Mouse (Mus musculus) layer of hippocampus, postnatal 10 days (tissue): ENCODE data around the gene Plcb1. TPM values are rescaled to one million over a fixed set of nuclear protein-coding genes. Genes with fewer than 3 reads are reported as not detected.

Experiments used
- DNase-seq, 2 experiments: peaks; one replicate each; pipeline ENCODE4 v3.0.0; 2021; ENCODE audit warnings: low spot score in 2 of 2
- long read RNA-seq: library from polyadenylated mRNA; stranded (forward); transcript quantifications from one replicate; pipeline ENCODE4 v2.0.0, GENCODE M21; 2023
- total RNA-seq, 2 experiments: library from RNA; stranded (reverse); gene quantifications; 2 replicates each; pipeline ENCODE4 v1.2.3; 2021

The Plcb1 gene
- 100 to 1,000 TPM in 1 of 2 experiments, 10 to 100 TPM in 1; 98.5 to 100 TPM for total RNA-seq
- long read RNA-seq, partial matches to known transcripts: 7 of 20 reads
- long read RNA-seq, other reads (novel, unspliced or antisense): 13 of 20 reads

DNA sequence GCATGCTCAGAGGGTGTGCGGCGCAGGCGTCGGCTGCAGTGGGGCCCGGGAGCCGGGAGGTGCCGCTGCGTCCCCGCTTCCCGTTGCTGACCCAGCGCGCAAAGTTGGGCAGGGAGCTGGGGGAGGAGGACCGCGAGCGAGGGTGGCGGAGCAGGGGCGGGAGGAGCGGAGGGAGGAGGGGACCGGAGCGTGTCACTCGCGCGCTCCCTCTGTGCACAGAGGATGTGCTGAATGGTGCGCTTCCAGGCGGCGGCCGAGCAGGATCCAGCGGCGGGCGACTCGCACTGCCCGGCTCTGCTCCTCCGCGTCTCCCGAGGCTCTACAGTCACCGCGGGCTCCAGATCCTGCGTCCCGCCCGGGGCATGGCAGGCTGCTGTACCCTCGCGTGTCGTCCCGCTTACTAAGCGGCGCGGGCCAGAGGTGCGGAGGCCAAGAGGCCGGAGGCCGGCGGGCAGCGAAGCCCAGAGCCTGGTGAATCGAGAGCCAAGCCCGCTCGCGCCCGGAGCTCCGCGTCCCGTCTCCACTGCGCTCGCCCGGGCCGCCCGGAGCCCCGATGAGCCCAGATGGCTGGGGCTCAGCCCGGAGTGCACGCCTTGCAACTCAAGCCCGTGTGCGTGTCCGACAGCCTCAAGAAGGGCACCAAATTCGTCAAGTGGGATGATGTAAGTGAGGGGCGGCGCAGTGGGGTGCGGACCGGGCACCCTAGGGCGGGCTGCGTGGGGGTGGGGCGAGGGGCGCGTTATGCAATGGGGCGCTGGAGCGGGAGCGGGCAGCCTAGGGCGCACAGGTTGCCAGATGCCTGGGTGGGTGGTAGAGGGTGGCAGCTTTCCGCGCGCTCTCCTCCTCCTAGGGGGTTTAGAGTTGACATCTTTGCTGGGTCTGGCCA lies at the start of gene Plcb1:
Gene Plcb1, plus strand, starts transcription at position 98 of the 886 bp plus-strand sequence.
- DNase-seq: peak; percentile 88 to 95

DNA sequence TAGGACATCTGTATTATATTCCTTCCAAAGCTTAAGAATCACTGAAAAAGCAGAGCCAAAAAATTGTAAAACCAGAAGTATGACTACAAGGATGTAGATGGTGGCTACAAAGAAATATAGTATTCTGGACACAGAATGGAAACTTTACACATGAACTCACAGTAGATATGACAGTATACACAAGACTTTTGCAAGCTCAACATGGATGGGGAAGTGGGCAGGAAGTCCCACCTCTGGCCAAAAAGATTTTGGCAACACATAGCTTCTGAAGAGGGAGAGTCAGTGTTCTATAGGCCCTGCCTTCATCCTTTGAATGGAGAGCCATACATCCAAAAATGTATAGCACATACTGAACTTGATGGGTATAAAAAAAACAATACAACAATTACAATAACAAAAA lies 30.3 kb upstream of the Plcb1 start:
- no peak for DNase-seq

DNA sequence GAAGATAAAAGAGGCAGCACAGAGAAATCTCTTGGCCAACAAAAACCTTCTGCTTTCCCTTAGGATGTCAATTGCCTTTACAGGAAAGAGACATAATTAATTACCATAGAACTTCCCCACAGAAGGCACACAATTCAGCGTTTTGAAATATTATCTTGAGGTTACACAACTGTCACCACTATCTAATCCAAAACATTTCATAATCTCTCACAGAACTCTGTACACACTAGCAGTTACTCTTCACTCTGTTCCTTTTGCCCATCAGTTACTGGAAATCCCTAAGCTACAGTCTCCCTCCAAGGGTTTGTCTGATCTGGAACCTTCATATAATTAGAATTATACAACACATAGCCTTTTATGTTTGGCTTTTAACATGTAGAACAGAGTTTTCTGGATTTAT lies 29.8 kb upstream of the Plcb1 start:
- DNase-seq: no peak

DNA sequence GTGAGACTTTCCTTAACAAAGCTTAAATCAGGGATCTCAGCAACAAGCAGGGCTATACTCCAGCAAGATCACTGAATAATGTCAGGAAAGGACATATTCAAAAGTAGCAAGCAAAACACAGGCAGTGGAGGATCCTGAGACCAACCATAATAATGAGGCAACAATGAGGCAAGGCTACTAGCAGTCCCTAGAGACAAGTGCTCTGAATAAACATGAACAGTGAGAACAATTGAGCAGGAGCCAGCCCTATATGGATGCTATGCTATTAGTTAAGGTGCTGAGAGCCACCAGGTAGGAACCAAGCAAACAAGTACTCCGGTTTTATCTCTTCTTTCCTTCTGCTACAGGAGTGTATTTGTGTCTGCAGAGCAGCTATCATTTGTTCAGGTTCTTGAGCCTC lies 24.8 kb upstream of the Plcb1 start:
- DNase-seq: no peak

DNA sequence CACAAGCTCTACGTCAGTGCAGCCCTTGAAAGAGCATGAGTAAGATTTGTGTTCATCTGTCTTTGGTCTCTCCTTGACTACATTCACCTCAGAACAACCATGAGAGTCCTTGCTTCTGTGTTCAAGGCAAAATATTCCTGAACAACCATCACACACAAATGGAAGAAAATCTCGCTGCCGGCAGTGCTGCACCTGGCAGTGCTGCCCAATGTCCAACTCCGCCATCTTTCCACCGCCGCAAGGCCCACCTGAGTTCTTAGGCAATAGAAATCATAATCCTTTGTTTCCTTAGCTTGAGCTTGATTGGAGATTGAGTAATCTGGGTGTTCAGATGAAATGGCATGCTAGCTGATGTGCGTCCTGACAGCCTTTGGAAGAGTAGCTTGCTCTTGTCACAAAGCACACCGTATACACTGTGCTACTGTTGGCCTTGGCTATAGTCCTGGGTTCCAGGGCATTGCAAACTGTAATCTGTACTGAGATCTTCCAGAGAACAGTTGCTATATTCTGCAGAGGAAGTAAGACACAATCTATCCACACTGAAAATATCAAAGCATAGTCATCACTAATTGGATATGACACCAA lies 22.4 kb upstream of the Plcb1 start:
- no peak for DNase-seq

DNA sequence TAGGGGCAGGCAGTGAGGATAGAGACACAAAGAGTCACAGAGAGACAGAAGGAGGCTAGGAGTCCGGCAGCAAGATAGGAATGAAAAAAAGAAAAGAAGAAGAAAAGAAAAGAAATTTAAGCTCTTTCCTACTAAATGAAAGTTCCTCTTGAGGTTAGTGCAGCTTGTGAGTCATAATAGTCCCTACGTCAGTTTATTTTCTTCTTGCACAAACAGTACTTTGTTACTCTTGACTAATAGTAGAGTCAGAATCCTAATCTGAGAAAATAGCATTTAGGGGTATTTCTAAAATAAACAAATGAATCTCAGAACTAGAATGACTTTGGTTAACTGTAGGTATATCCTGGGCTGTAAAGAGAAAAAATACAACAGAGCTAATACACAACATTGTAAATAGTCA lies 21.4 kb upstream of the Plcb1 start:
- no peak for DNase-seq

DNA sequence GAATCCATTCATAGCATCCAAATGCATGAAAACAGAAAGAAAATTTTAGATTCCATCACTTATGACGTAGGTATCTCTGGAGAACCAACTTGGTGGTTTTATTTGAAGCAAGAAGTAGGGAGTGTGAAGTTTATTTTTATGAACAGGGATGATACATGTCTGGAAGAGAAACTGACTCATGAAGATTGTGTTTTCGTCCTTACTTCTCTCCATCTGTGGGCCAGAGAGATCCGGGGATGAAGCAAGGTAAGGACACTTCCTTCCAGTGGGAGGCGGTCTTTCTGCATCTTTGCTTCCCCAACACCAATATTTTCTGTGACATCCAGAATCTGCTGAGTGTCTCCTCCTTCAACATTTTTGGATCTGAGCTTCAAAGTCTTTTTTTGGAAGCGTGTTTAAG lies 6.0 kb upstream of the Plcb1 start:
- DNase-seq: no peak

DNA sequence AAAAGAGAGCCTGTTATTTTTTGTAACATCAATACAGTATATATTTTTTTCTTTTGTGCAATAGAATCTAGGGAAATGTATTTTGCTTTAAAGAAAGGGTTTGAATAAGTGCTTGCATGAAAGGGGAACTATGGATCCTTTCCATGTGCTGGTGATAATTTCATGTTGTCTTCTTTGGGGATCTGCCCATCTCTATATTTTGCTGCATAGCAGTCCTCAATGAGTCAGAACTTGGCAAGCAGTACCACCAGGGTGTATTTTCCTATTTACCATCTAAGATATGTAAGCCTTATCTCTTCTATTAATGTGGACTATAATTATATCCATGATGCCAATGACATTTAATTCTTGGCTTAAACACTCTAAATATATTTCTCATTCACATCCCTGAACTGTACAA lies 5.6 kb upstream of the Plcb1 start:
- no peak for DNase-seq

DNA sequence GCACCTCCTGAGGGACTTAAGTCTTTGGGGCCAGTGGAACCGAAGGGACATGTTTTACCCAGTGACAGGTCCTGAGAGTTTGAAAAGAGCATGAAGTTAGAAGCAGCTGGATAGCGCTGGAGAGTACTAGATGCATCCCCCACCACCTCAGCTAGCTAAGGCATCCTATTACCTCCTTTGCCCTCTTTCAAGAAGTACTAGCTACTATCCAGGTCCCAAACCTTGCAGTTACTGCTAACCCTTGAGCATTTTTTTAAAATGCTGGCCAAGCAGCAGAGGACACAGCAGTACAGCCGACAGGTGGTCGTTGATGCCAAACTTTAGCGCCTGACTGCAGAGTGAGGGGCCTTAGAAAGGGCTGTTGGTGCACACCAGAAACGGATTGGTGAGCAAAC lies 986 bp downstream of the Plcb1 start:
- no peak for DNase-seq

DNA sequence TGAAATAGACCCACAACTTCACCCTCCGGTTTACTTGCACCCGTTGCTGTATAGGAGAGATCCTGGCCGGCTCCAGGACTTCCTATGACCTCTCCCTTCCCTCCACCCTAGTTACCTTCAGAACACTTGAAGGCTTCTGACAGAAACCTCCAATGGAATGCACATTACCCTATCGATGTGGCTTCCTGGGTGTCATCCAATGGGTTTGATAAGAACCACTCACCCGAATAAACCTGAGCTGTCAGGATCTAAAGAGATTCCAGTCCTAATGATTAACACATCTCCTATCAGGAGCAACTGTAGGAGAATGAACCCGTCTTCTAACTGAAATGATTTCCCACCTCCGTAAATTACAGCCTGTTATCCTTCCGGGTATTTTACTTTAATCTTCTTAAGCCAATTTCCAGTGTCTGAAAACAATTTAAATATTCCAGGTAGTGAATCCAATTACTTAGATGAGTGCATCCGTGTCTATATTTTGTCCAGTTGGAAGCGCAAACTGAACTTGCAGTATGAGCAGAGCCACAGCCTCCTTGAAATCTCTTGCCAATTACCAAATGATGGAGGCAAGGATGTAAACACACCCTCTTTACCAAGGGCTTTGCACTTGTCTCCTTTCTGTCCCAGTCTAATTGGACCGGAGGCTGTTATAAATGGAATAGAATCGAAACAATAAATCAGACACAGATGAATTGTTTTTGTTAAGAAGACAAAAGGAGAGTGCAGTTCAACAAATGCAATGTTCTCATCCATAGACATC lies 1.6 kb downstream of the Plcb1 start:
- peak in 1 of 2 experiments; percentile 6 for DNase-seq

DNA sequence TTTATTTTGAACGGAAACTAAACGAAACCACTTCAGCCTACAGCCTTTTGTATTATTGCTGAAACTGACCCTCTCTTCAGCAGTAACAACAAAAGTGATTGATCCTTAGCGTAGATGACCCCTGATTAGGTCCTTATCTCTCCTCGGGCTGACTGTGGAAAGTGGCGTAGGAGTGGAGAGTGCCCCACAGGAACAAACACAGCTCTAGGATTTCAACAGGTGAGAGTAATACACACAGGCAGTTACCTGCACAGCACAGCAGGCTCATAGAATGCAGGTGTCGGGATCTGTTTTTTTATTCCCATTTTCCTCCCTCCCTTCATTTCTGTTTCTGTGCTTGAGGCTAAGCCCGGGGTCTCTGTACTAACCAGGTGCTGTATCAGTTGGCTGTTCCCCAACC lies 7.1 kb downstream of the Plcb1 start:
- no peak for DNase-seq

DNA sequence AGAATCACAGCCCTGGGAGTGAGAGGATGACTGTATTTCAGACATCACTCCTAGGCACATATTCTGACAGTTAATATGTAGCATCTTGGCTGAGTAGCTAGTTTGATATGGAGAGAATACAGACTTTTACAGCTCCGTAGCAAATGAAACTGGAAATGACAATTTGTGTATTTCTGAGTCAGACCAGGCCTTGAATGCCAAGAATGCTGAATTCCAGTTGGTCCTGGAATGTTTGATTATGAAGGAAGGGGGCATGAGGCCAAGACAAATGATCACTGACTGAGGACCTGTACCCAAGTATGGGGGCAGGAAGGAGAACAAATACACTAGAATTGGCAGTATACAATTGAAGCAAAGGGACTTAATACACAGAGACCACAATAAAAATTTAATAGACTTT lies 14.4 kb downstream of the Plcb1 start:
- DNase-seq: no peak

DNA sequence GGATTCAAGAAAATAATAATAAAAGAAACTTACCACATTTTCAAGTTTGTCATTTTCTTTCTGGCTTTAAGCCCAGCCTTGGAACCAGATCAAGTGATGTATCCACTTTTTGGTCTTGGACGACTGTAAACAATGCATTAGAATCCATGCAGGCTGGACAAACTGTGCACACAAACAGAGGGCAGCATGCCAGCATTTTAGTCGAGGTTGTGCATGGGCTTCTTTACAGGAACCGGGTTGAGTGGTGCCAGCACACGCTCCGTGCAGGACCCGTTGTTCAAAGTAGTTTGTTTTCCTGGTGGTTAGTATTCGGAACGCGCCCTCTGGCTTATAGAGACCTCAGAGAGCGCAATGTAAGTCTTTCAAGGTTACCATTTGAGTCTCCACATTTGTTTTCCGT lies 30.5 kb downstream of the Plcb1 start:
- no peak for DNase-seq

DNA sequence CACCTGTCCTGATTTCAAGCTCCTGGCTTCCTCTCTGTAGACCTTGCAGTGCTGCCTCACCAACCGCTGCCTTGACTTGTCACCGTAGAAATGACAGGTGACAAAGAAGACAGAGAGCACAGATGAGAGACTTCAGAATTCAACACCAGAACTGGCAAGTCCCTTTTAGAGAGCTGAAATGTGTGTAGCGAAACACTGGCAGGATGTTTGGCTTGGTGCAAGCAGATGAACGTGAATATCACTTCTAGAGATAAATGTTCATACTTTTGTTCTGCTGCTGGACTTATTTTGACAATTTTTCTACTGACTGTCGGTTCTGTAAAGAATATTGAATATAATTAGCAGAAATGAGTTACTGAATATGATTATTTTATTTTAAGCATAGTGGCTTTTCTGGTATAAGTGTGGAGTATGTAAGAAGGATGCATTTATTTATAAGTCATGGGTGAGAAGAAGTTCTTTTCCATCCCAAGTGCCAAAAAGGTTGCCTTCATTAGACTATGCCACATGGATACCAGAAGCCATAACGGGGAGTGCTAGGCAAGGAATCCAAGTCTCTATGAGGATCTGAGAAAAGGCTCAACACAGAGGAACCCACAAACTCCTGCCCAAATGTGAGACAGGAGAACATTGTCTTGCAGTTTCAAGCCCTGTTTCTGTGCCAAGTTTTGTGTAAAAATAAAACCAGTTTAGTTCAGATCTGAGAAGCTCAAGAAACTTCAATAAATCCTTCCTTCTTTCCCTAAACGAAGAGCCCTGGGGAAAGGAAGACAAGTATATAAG lies 31.4 kb downstream of the Plcb1 start:
- no peak for DNase-seq

DNA sequence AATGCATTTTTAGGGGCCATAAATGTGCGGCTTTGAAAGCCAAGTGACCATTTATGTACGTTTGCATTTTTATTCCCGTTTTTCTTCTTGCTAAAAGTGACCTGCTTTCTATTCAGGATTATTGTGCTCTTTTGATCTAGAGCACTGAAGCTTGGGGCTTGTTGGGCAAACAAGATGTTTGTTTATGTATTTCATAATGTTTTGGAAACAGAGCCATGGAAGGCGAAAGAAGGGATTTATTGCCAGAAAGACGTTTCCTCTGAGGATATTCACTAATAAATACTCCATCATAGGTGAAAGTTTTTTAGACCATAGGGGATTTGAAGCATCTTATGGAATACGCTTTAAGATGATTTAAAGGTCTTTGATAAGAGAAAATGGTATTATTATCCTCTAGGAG lies 35.3 kb downstream of the Plcb1 start:
- DNase-seq: no peak

DNA sequence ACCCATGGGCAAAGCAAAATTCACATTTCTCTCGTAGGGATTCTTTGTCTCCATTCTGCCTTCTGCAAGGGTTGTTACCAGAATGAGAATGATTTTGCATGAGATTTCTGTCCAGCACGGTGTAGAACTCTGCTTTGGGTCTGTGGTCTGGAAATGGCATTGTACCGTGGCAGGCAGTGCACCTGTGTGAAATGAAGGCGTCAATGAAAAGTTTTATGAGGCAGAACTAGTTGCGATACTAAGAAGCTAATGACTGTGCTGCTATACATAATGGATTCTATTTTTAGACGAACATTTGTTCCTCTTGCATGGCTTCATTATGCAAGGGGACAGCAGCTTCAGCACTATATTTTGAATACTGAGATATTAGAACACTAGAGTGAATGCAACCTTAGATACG lies 39.8 kb downstream of the Plcb1 start:
- no peak for DNase-seq

DNA sequence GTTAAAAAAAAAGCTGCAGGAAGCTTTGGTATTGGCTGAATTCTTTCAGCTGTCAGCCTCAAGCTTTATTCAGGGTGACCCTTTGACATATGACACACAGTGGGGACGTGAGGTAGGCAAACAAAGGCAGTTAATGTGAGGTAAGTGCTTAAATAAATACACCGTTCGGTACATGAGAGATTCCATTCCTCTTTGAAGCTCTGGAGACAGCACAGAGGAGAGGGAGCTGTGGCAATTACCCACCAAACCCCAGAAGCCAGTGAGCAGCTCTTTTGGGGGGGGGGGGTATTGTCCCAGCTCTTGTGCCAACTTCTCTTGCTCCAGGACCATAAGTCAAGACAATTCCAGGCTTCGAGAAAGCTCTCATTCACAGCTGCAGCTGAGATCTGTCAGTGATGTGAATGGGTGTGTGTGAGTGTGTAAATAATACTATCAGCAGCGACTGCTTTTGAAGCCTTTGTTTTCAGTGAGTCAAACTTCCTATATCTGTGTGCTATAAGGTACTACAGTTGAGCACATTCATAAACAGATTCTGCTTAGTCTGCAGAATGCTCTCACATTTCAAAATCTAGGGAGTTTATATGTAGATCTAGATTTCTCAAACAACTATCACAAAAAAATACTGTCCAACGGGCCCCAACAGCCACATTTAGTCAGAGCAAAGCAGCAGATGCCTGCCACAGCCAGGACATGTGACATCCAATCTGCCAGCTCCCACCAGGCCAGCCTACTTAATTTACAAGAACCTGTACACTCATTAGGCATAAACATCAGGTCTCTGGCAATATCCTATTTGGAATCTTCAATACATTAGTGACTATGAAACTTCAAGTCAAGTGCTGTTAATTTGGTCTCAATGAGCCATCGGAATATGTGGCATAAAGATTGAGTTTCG lies 40.5 kb downstream of the Plcb1 start:
- no peak for DNase-seq

DNA sequence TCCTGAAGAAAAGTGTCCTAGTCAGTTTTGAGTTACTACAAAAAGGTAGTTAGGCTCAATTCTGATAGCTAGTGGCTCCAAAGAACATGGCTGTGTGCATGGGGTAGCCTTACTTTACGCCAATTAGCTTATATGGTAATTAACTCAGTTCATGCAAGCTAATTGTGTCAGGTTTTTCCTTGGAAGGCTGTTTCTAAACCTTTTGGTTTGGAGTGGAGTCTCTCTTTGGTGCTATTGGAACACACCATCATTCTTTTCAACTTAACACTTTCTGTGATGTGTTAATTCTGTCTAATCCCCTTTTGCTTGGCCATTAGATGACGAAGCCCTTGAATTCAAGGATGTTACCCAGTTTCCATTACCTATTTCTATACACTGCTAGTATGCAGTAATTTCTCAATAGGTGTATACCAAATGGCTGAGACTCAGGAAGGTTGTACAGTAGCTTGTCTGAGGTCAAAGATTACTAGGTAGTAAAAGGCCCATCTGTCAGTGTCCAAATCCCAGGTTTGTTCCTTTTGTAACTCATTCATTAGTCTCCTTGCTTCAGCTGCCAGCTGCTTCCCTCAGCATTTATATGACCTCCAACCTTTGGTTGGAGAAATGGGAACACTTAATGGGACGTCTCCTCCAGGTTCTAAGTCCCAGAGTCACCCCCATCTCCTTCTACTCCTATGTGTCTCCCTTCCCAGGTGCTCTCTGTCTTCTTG lies 42.1 kb downstream of the Plcb1 start:
- DNase-seq: no peak

DNA sequence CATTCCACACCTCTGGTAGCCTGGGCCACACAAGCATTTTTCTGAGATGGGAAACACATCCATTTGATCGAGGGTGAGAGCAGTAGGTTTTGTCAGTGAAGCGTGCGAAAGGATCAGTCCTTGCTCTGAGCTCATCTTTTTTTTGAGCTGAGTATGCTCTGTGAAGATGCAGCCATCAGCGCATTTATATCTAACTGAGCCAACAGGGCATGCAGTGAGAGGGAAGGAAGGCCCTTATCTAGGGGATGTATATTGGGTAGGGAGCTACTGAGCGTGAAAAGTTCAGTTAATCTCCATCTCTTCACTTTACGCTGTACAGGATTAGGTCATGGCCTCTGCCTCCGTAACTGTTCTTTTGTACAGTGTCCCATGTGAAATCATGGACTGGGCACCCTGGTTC lies 46.0 kb downstream of the Plcb1 start:
- no peak for DNase-seq

DNA sequence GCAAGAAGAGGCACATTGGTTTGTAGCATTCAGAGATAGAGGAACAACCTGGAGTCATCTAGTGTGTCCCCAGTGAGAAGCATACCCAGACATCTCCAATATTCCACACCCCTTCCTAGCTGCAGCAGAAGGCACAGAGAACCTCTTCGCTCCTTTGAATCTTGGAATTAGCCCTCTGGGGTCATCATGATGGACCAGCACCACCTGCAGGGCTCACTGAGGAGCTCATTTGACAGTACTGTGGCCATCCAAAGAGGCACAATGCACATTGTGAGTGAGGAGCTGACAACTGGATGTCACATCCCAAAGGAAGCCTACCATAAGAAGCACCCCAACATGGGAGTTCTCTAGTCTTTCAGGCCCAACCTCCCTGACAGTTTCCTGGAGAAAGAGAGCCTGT lies 50.2 kb downstream of the Plcb1 start:
- DNase-seq: no peak
